Mouse (Mus musculus): Measurements from ENCODE around the gene Rtp2.

Gene Rtp2

DNA sequence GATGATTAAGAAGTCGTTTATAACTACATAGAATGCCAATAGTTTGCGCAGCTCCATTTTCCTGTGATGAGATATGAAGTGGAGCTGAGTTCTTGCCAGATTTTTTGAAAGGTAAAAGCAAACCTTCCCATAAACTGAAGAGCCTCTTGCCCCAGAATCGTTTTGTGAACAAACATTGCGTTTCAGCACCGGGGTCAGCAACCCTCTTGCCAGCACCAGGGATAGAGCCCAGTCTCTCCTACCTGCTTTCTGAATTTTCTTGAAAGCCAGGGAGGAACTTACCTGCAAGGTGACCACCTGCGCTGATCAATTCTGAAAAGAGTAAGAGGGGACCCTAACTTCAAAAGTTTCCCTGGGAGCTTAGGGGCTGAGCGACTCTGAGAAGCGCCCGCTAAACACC is 42.0 kb downstream of the Rtp2 start:
- CTCF ChIA-PET, result no interaction called here

DNA sequence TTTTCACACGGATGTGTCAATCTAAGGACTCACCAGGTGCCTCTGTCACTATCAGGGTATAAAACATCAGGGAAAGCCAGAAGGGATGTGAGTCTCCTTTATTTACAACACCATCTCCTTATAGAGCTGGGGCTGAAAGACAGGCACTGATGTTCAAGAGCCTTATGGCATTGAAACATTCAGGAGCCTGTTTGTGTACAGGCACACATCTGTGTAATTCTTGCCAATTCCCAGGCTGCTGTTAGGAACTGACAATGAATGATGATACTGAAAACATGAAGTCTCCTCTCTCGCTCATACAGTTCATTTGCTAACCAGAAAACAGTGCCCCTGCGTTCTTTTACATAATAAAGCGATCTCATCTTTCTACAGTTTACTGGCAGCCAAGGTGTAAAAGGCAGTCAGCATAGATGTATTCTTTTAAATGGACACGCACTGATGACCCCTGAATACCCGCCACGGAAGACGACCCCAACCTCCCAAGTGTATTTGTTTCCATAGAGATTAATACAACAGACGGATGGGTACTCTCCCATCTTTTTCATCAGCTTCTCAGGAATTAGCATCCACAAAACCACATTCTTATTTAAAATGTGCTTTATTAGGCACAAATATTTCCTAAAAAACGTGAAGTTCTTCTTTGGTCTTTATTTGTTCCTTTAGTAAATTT is 44.1 kb downstream of the Rtp2 start:
- CTCF ChIA-PET, result no interaction called here

DNA sequence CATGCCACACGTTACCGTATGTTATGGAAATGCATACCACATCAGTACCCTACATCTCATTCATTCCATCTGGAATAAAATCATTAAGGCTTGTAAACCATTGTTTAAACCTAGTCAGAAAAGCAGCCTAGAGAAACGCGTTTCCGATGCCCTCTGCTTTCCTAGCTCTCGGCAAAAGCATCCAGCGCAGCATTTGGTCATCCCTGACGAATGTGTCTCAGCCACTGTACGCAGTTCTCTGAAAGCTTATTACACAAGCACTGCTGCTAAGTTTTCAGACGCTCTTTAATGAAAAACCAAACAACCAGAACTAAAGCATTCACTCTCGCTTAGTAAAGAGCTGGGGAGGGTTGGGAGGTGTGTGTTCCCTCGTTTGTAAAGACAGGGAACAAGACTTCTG is 47.1 kb downstream of the Rtp2 start:
- CTCF ChIA-PET, result no interaction called here
